In the genomic region with DNA sequence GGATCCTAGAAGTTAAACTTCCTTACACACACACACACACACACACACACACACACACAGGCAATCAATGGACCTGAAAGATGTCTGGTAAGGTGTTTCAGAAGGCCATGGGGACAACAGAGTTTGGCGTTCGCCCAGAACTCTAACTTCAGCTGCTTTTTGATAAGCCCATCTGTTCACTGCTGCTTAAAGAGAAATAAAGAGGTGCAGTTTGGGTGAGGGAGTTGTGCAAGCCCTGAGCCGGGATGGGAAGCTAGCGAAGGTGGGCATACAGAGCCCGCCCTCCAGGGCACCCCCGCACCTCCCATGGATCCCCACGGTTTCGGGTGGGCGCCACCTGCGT, we compare ENCODE assay signal across 8 mouse cellular contexts. TPM values are rescaled to one million over a fixed set of nuclear protein-coding genes. Genes with fewer than 3 reads are reported as not detected.
A peak's percentile ranks its signal among the peaks of the same experiment; 100 is the strongest.
DNase-seq lines count a peak whose midpoint lies in the region; ATAC-seq and TF ChIP-seq lines count a peak whose summit lies in the region.

No protein-coding gene starts in this region.

- no peak overlapping the region for H3K27ac ChIP-seq in heart, embryonic 13.5 days (replicated peaks)
- H3K27ac ChIP-seq in limb, embryonic 14.5 days (replicated peaks; ENCODE audit: low read depth, low read length): no peak overlapping the region
- H3K27ac ChIP-seq in stomach, embryonic 15.5 days: no peak overlapping the region

- no peak for ATAC-seq in heart, embryonic 13.5 days (ENCODE audit: extremely low read depth, insufficient number of reproducible peaks, low FRiP score, low TSS enrichment)
- no peak for ATAC-seq in limb, embryonic 14.5 days (ENCODE audit: low FRiP score, low read depth)
- no peak for ATAC-seq in stomach, embryonic 15.5 days (ENCODE audit: insufficient read depth, low FRiP score, low read depth)

- no peaks in the 10 kb centered on the region for H3K36me3 ChIP-seq in heart, embryonic 13.5 days
- H3K36me3 ChIP-seq in E14TG2a.4 (ENCODE audit: insufficient read depth, low read length): peaks cover 39% of the 10 kb centered on the region
- H3K36me3 ChIP-seq in erythroblast, embryonic 14.5 days (ENCODE audit: control insufficient read depth): no peaks in the 10 kb centered on the region
- no peaks in the 10 kb centered on the region for H3K36me3 ChIP-seq in limb, embryonic 14.5 days (ENCODE audit: control insufficient read depth, insufficient read depth, low read length)
- H3K36me3 ChIP-seq in stomach, embryonic 15.5 days: no peaks in the 10 kb centered on the region

- no peaks in the 10 kb centered on the region for H3K9me3 ChIP-seq in heart, embryonic 13.5 days
- H3K9me3 ChIP-seq in E14TG2a.4 (ENCODE audit: low read length): no peaks in the 10 kb centered on the region
- no peaks in the 10 kb centered on the region for H3K9me3 ChIP-seq in erythroblast, embryonic 14.5 days (ENCODE audit: control insufficient read depth, low read length)
- H3K9me3 ChIP-seq in limb, embryonic 14.5 days (ENCODE audit: control insufficient read depth, low read length): no peaks in the 10 kb centered on the region
- H3K9me3 ChIP-seq in stomach, embryonic 15.5 days: no peaks in the 10 kb centered on the region

- peak overlapping the region; percentile 69 for H3K4me3 ChIP-seq in heart, embryonic 13.5 days
- H3K4me3 ChIP-seq in E14TG2a.4 (replicated peaks; ENCODE audit: low read length): peak overlapping the region; percentile 94
- peak overlapping the region; percentile 74 for H3K4me3 ChIP-seq in erythroblast, embryonic 14.5 days (replicated peaks)
- H3K4me3 ChIP-seq in limb, embryonic 14.5 days (replicated peaks; ENCODE audit: low read length): peak overlapping the region; percentile 62
- H3K4me3 ChIP-seq in stomach, embryonic 15.5 days (replicated peaks): peak overlapping the region; percentile 60

- no peak for TF ChIP-seq POLR2A in limb, embryonic 14.5 days (IDR thresholded peaks at IDR 0.05; ENCODE audit: borderline replicate concordance, extremely low read depth, insufficient read depth, insufficient read length)

- WGBS in heart, embryonic 13.5 days: under 1% methylated on average over 10 of the region's 10 CpGs
- under 1% methylated on average over 9 of the region's 10 CpGs for WGBS in limb, embryonic 14.5 days
- WGBS in stomach, embryonic 15.5 days: 2% methylated on average over 10 of the region's 10 CpGs

- peaks cover 25% of the 10 kb centered on the region for H3K4me1 ChIP-seq in heart, embryonic 13.5 days
- H3K4me1 ChIP-seq in E14TG2a.4 (replicated peaks; ENCODE audit: low read depth, low read length): peaks cover 87% of the 10 kb centered on the region
- H3K4me1 ChIP-seq in erythroblast, embryonic 14.5 days (ENCODE audit: control insufficient read depth): peaks cover 43% of the 10 kb centered on the region
- H3K4me1 ChIP-seq in limb, embryonic 14.5 days (ENCODE audit: control insufficient read depth, insufficient read depth, low read length): peaks cover 13% of the 10 kb centered on the region
- H3K4me1 ChIP-seq in stomach, embryonic 15.5 days: peaks cover 13% of the 10 kb centered on the region; the same call in 1 of the 2 replicates

- peak overlapping the region; percentile 100 for H3K4me2 ChIP-seq in heart, embryonic 13.5 days
- H3K4me2 ChIP-seq in limb, embryonic 14.5 days (replicated peaks; ENCODE audit: low read depth, low read length, severe bottlenecking): peak overlapping the region; percentile 98
- peak overlapping the region; percentile 97 for H3K4me2 ChIP-seq in stomach, embryonic 15.5 days

- peaks cover 43% of the 10 kb centered on the region for H3K27me3 ChIP-seq in heart, embryonic 13.5 days (replicated peaks)
- no peaks in the 10 kb centered on the region for H3K27me3 ChIP-seq in E14TG2a.4 (ENCODE audit: insufficient read depth, low read length)
- H3K27me3 ChIP-seq in erythroblast, embryonic 14.5 days (ENCODE audit: control insufficient read depth): peaks cover 17% of the 10 kb centered on the region
- H3K27me3 ChIP-seq in limb, embryonic 14.5 days (ENCODE audit: control insufficient read depth, insufficient read depth, low read length): peaks cover 37% of the 10 kb centered on the region
- 0 out of 2 replicates have a peak, but pooled peaks cover 5% of the 10 kb centered on the region for H3K27me3 ChIP-seq in stomach, embryonic 15.5 days (replicated peaks)

- peak overlapping the region; percentile 80 for H3K9ac ChIP-seq in heart, embryonic 13.5 days
- H3K9ac ChIP-seq in limb, embryonic 14.5 days (ENCODE audit: low read depth, low read length, severe bottlenecking): peak overlapping the region; percentile 48
- peak overlapping the region; percentile 49 for H3K9ac ChIP-seq in stomach, embryonic 15.5 days

- TF ChIP-seq CTCF in E14TG2a.4 (conservative IDR thresholded peaks at IDR 0.05; ENCODE audit: low read length): no peak

- DNase-seq in heart, adult 11 months: no peak
- DNase-seq in limb, embryonic 14.5 days (ENCODE audit: low spot score): no peak
- DNase-seq in urinary bladder, postnatal 4 days (ENCODE audit: low spot score in 2 of 2): no peak
- DNase-seq in thymus, postnatal 10 days (ENCODE audit: low spot score in 2 of 2): no peak

RNA-seq across cellular contexts. Expression of gene Abcc4, which starts 0.6 kb away (rescaled TPM):
- polyA plus RNA-seq in heart, embryonic 13.5 days (2015; fragmentation: Nextera tagmentation; extraction: Ambion mirVana): 1.5 and 1.8 TPM in 2 replicates
- polyA plus RNA-seq in erythroblast, embryonic 14.5 days (2012): 0.02 and 0.06 TPM in 2 replicates
- 1.3 and 2.1 TPM in 2 replicates for polyA plus RNA-seq in limb, embryonic 14.5 days (2012; rRNA removed)
- polyA plus RNA-seq in limb, embryonic 14.5 days (2014; fragmentation: Nextera tagmentation; extraction: Ambion mirVana): 2.1 and 2.2 TPM in 2 replicates
- 4.0 and 4.6 TPM in 2 replicates for polyA plus RNA-seq in stomach, embryonic 15.5 days (2015; fragmentation: Nextera tagmentation; extraction: Ambion mirVana)
